Mouse (Mus musculus): Measurements from ENCODE around the gene Fbxo17.

The Fbxo17 gene

GRCm38 (mm10) chr7:28766173-28766879 is 49.7 kb downstream of the Fbxo17 start, which contains the start of gene Sirt2:
Gene Sirt2, plus strand, starts transcription at chr7:28766735.
- in situ Hi-C loops (cut with MboI, MseI) = no loop called here

- in situ Hi-C loops (cut with MboI, MseI) = no loop called here
These were observed 50.3 kb downstream of the Fbxo17 start for GRCm38 (mm10) chr7:28766910-28767309.

GRCm38 (mm10) chr7:28767462-28767965 is 50.9 kb downstream of the Fbxo17 start, which contains the start of gene Nfkbib:
Gene Nfkbib, minus strand, starts transcription at chr7:28767512.
- in situ Hi-C loops (cut with MboI, MseI) = no loop called here

- in situ Hi-C loops (cut with MboI, MseI) = no loop called here
These were observed 52.9 kb downstream of the Fbxo17 start for GRCm38 (mm10) chr7:28769414-28769958.

- in situ Hi-C loops (cut with MboI, MseI) = no loop called here
These were observed 53.7 kb downstream of the Fbxo17 start for GRCm38 (mm10) chr7:28770309-28770708.

- in situ Hi-C loops (cut with MboI, MseI) = no loop called here
These were observed 55.3 kb downstream of the Fbxo17 start for GRCm38 (mm10) chr7:28771867-28772266.

GRCm38 (mm10) chr7:28773163-28773562 is 56.6 kb downstream of the Fbxo17 start:
- in situ Hi-C loops (cut with MboI, MseI) = no loop called here

- in situ Hi-C loops (cut with MboI, MseI) = no loop called here
These were observed 57.6 kb downstream of the Fbxo17 start for GRCm38 (mm10) chr7:28774164-28774563.

GRCm38 (mm10) chr7:28775129-28775528 is 58.5 kb downstream of the Fbxo17 start:
- in situ Hi-C loops (cut with MboI, MseI) = no loop called here

GRCm38 (mm10) chr7:28778825-28779224 is 62.2 kb downstream of the Fbxo17 start:
- in situ Hi-C loops (cut with MboI, MseI) = no loop called here

- in situ Hi-C loops (cut with MboI, MseI) = no loop called here
These were observed 63.6 kb downstream of the Fbxo17 start for GRCm38 (mm10) chr7:28780067-28780658.

GRCm38 (mm10) chr7:28780857-28781256 is 64.3 kb downstream of the Fbxo17 start:
- in situ Hi-C loops (cut with MboI, MseI) = no loop called here

- in situ Hi-C loops (cut with MboI, MseI) = no loop called here
These were observed 64.7 kb downstream of the Fbxo17 start for GRCm38 (mm10) chr7:28781261-28781663.

- in situ Hi-C loops (cut with MboI, MseI) = no loop called here
These were observed 68.6 kb downstream of the Fbxo17 start for GRCm38 (mm10) chr7:28785161-28785560.
